In genomic region chr6:38292871-38293646, GRCm38 (mm10) we compare ENCODE assay signal across 27 mouse cellular contexts. TPM values are rescaled to one million over a fixed set of nuclear protein-coding genes. Genes with fewer than 3 reads are reported as not detected.
DNase-seq lines count a peak whose midpoint lies in the region; ATAC-seq and TF ChIP-seq lines count a peak whose summit lies in the region.
"Had no signal": no experiment of that assay in that cellular context is flagged by ENCODE, and none has a peak within 500 bp of the region (broad histone marks: within the 10 kb centered on the region; RNA-seq: fewer than 3 reads in every experiment).

No protein-coding gene starts in this region.

- TF ChIP-seq CTCF in midbrain, postnatal 0 days (IDR thresholded peaks at IDR 0.05) = no peak
- no peak for TF ChIP-seq CTCF in brain, embryonic 14.5 days (IDR thresholded peaks at IDR 0.05; ENCODE audit: borderline replicate concordance, extremely low read depth, insufficient read depth, insufficient read length)

- H3K4me1 ChIP-seq in midbrain, embryonic 11.5 days (ENCODE audit: control insufficient read depth, insufficient read depth, low read length) = peaks cover 7% of the 10 kb centered on the region; the same call in 1 of the 2 replicates
- H3K4me1 ChIP-seq in midbrain, postnatal 0 days (ENCODE audit: insufficient read depth, low read length) = no peaks in the 10 kb centered on the region
- H3K4me1 ChIP-seq in midbrain, embryonic 14.5 days (ENCODE audit: control insufficient read depth, insufficient read depth, low read length) = peaks cover 10% of the 10 kb centered on the region; the same call in 1 of the 2 replicates
- peaks cover 5% of the 10 kb centered on the region for H3K4me1 ChIP-seq in kidney, embryonic 15.5 days

- ATAC-seq in midbrain, embryonic 11.5 days (ENCODE audit: low FRiP score) = peak; percentile 85
- ATAC-seq in midbrain, postnatal 0 days (ENCODE audit: low FRiP score) = no peak
- ATAC-seq in midbrain, embryonic 14.5 days (ENCODE audit: low FRiP score, low TSS enrichment) = peak; percentile 57; the same call in 1 of the 2 replicates
- ATAC-seq in kidney, embryonic 15.5 days (replicated peaks; ENCODE audit: low FRiP score) = no peak
- ATAC-seq: intestine, postnatal 0 days had no signal

- WGBS in midbrain, embryonic 11.5 days = 12% methylated on average over 11 of the region's 11 CpGs
- WGBS in midbrain, postnatal 0 days = 17% methylated on average over 11 of the region's 11 CpGs
- WGBS in midbrain, embryonic 14.5 days = 13% methylated on average over 11 of the region's 11 CpGs
- 62% methylated on average over 11 of the region's 11 CpGs for WGBS in kidney, embryonic 15.5 days

- peak overlapping the region; percentile 73; the same call in 1 of the 2 replicates for H3K27ac ChIP-seq in midbrain, embryonic 11.5 days (ENCODE audit: low read depth, low read length)
- no peak overlapping the region for H3K27ac ChIP-seq in midbrain, postnatal 0 days (ENCODE audit: low read depth, low read length)
- no peak overlapping the region for H3K27ac ChIP-seq in midbrain, embryonic 14.5 days (replicated peaks; ENCODE audit: low read depth, low read length)
- no peak overlapping the region for H3K27ac ChIP-seq in kidney, embryonic 15.5 days
- H3K27ac ChIP-seq: embryonic facial prominence, embryonic 13.5 days; hindbrain, embryonic 14.5 days; liver, embryonic 14.5 days; macrophage had no signal

- peaks cover 28% of the 10 kb centered on the region for H3K27me3 ChIP-seq in midbrain, embryonic 11.5 days (ENCODE audit: control insufficient read depth, insufficient read depth, low read length)
- H3K27me3 ChIP-seq in midbrain, postnatal 0 days (ENCODE audit: insufficient read depth, low read length) = no peaks in the 10 kb centered on the region
- 0 out of 2 replicates have a peak, but pooled peaks cover 3% of the 10 kb centered on the region for H3K27me3 ChIP-seq in midbrain, embryonic 14.5 days (ENCODE audit: control insufficient read depth, insufficient read depth, low read length)
- no peaks in the 10 kb centered on the region for H3K27me3 ChIP-seq in kidney, embryonic 15.5 days
- H3K27me3 ChIP-seq: embryonic facial prominence, embryonic 13.5 days had no signal

- peak; percentile 13 for DNase-seq in embryo, embryonic 11 days
- no peak for DNase-seq in embryo, embryonic 9.5 days (ENCODE audit: extremely low spot score)
- DNase-seq in midbrain, embryonic 11.5 days (ENCODE audit: low spot score, missing footprints) = peak; percentile 89
- no peak for DNase-seq in midbrain, postnatal 0 days (ENCODE audit: low spot score)
- DNase-seq in brain, embryonic 14.5 days (ENCODE audit: low read depth) = peak; percentile 75
- peak; percentile 69 for DNase-seq in midbrain, embryonic 14.5 days
- DNase-seq in cerebellum, adult 11-12 months = no peak
- DNase-seq: adrenal gland, postnatal 14 days; cerebellum, adult 2 months; cerebellum, postnatal 14 days; gastrocnemius, postnatal 14 days; heart, adult 11 months; kidney, adult 9 months; kidney, postnatal 25 days; lung, adult 2 months; lung, postnatal 10 days; right cerebral cortex, postnatal 4 days; thymus, adult 2 months; thymus, postnatal 36 days had no signal

- peaks cover 15% of the 10 kb centered on the region; the same call in 1 of the 2 replicates for H3K36me3 ChIP-seq in midbrain, embryonic 11.5 days (ENCODE audit: control insufficient read depth, insufficient read depth, low read length)
- H3K36me3 ChIP-seq in midbrain, postnatal 0 days (ENCODE audit: insufficient read depth, low read length) = peaks cover 17% of the 10 kb centered on the region; the same call in 1 of the 2 replicates
- peaks cover 41% of the 10 kb centered on the region for H3K36me3 ChIP-seq in midbrain, embryonic 14.5 days (ENCODE audit: control insufficient read depth, insufficient read depth, low read length)
- H3K36me3 ChIP-seq in kidney, embryonic 15.5 days = peaks cover 89% of the 10 kb centered on the region

- no peak for TF ChIP-seq POLR2A in brain, embryonic 14.5 days (IDR thresholded peaks at IDR 0.05; ENCODE audit: borderline replicate concordance, extremely low read depth, insufficient read depth, insufficient read length, poor library complexity, severe bottlenecking)

- H3K4me3 ChIP-seq in midbrain, embryonic 11.5 days (ENCODE audit: low read depth, low read length) = no peak overlapping the region
- H3K4me3 ChIP-seq in midbrain, postnatal 0 days (ENCODE audit: low read depth, low read length) = no peak overlapping the region
- no peak overlapping the region for H3K4me3 ChIP-seq in midbrain, embryonic 14.5 days (replicated peaks; ENCODE audit: low read depth, low read length)
- H3K4me3 ChIP-seq in kidney, embryonic 15.5 days (replicated peaks) = no peak overlapping the region
- H3K4me3 ChIP-seq: embryonic facial prominence, embryonic 13.5 days had no signal

- peak overlapping the region; percentile 9; the same call in 1 of the 2 replicates for H3K4me2 ChIP-seq in midbrain, embryonic 11.5 days
- H3K4me2 ChIP-seq in midbrain, postnatal 0 days (ENCODE audit: low read depth, low read length, poor library complexity, severe bottlenecking) = no peak overlapping the region
- H3K4me2 ChIP-seq in midbrain, embryonic 14.5 days (ENCODE audit: low read length) = no peak overlapping the region
- H3K4me2 ChIP-seq in kidney, embryonic 15.5 days = no peak overlapping the region
- H3K4me2 ChIP-seq: embryonic facial prominence, embryonic 13.5 days; heart, embryonic 11.5 days; hindbrain, embryonic 14.5 days had no signal

- peak overlapping the region; percentile 12; the same call in 1 of the 2 replicates for H3K9ac ChIP-seq in midbrain, embryonic 11.5 days (ENCODE audit: low read length)
- no peak overlapping the region for H3K9ac ChIP-seq in midbrain, postnatal 0 days (replicated peaks; ENCODE audit: low read length, poor library complexity, severe bottlenecking)
- H3K9ac ChIP-seq in midbrain, embryonic 14.5 days (replicated peaks; ENCODE audit: low read length) = no peak overlapping the region
- H3K9ac ChIP-seq in kidney, embryonic 15.5 days = no peak overlapping the region
- H3K9ac ChIP-seq: embryonic facial prominence, embryonic 13.5 days; hindbrain, embryonic 14.5 days; liver, embryonic 14.5 days had no signal

- H3K9me3 ChIP-seq in midbrain, embryonic 11.5 days (ENCODE audit: control insufficient read depth, low read length) = no peaks in the 10 kb centered on the region
- no peaks in the 10 kb centered on the region for H3K9me3 ChIP-seq in midbrain, postnatal 0 days (ENCODE audit: low read length)
- no peaks in the 10 kb centered on the region for H3K9me3 ChIP-seq in midbrain, embryonic 14.5 days (ENCODE audit: control insufficient read depth, low read length)
- H3K9me3 ChIP-seq in kidney, embryonic 15.5 days (replicated peaks) = no peaks in the 10 kb centered on the region
- H3K9me3 ChIP-seq: embryonic facial prominence, embryonic 13.5 days had no signal

RNA-seq across cellular contexts. Expression of gene Zc3hav1l, which starts 6.0 kb away (rescaled TPM):
- polyA plus RNA-seq in midbrain, embryonic 11.5 days (2014; fragmentation: Nextera tagmentation; extraction: Ambion mirVana) = 12.1 and 13.1 TPM in 2 replicates
- 8.1 and 11.0 TPM in 2 replicates for total RNA-seq in midbrain, postnatal 0 days (2014; rRNA removed)
- polyA plus RNA-seq in midbrain, postnatal 0 days (2015; fragmentation: Nextera tagmentation; extraction: Ambion mirVana) = 3.6 and 3.7 TPM in 2 replicates
- polyA plus RNA-seq in brain, embryonic 14.5 days (2012; rRNA removed) = 29.6 and 33.9 TPM in 2 replicates
- 8.1 and 10.2 TPM in 2 replicates for polyA plus RNA-seq in midbrain, embryonic 14.5 days (2014; fragmentation: Nextera tagmentation; extraction: Ambion mirVana)
- 9.9 TPM in 2 replicates for polyA plus RNA-seq in kidney, embryonic 15.5 days (2015; fragmentation: Nextera tagmentation; extraction: Ambion mirVana)

RNA-seq across cellular contexts. Expression of gene D630045J12Rik, which starts 39.2 kb away (rescaled TPM):
- polyA plus RNA-seq in midbrain, embryonic 11.5 days (2014; fragmentation: Nextera tagmentation; extraction: Ambion mirVana) = 9.7 and 10.1 TPM in 2 replicates
- 40.1 and 42.5 TPM in 2 replicates for total RNA-seq in midbrain, postnatal 0 days (2014; rRNA removed)
- 7.6 and 9.7 TPM in 2 replicates for polyA plus RNA-seq in midbrain, postnatal 0 days (2015; fragmentation: Nextera tagmentation; extraction: Ambion mirVana)
- 34.9 and 50.5 TPM in 2 replicates for polyA plus RNA-seq in brain, embryonic 14.5 days (2012; rRNA removed)
- 19.6 and 21.5 TPM in 2 replicates for polyA plus RNA-seq in midbrain, embryonic 14.5 days (2014; fragmentation: Nextera tagmentation; extraction: Ambion mirVana)
- 6.7 and 7.8 TPM in 2 replicates for polyA plus RNA-seq in kidney, embryonic 15.5 days (2015; fragmentation: Nextera tagmentation; extraction: Ambion mirVana)
- total RNA-seq: neutrophil, adult 5-6 weeks had no signal

Comparison
In these comparisons a context has a peak if more than half of its experiments do, and no peak if none do; other contexts are left out.
1. DNase-seq: peak in embryo, embryonic 11 days (single experiment), midbrain, embryonic 11.5 days (single experiment), brain, embryonic 14.5 days (single experiment) and midbrain, embryonic 14.5 days (single experiment); none in embryo, embryonic 9.5 days (single experiment), midbrain, postnatal 0 days (single experiment) and cerebellum, adult 11-12 months (single experiment).
2. ATAC-seq: peak in midbrain, embryonic 11.5 days (single experiment) and midbrain, embryonic 14.5 days (single experiment); none in midbrain, postnatal 0 days (single experiment) and kidney, embryonic 15.5 days (single experiment).